Mouse (Mus musculus) kidney, adult 2 months (tissue): ENCODE results near the gene Nell2. TPM values are rescaled to one million over a fixed set of nuclear protein-coding genes. Genes with fewer than 3 reads are reported as not detected.

Experiments used
- DNase-seq: peaks from one replicate; pipeline ENCODE4 v3.0.0; 2021
- H3K27ac ChIP-seq: fragments of 200-500 bp; 2 replicates; pipeline ENCODE4 v1.5.1; 2012; ENCODE audit warnings: low read depth, low read length, control low read depth, inconsistent platforms; ENCODE audit not compliant: insufficient read depth
- H3K27me3 ChIP-seq: fragments of 200-500 bp; replicated peaks from 2 replicates; pipeline ENCODE4 v1.6.1; 2012; ENCODE audit warnings: mild to moderate bottlenecking, moderate library complexity, low read length, inconsistent platforms; ENCODE audit not compliant: control insufficient read depth, insufficient read depth
- H3K36me3 ChIP-seq: fragments of 200-500 bp; 2 replicates; pipeline ENCODE4 v1.6.1; 2012; ENCODE audit warnings: mild to moderate bottlenecking, moderate library complexity, low read length, inconsistent platforms; ENCODE audit not compliant: control insufficient read depth, insufficient read depth
- H3K4me1 ChIP-seq: fragments of 200-500 bp; 2 replicates; pipeline ENCODE4 v1.6.1; 2011; ENCODE audit warnings: low read length; ENCODE audit not compliant: control insufficient read depth, insufficient read depth
- H3K4me3 ChIP-seq: fragments of 200-500 bp; 2 replicates; pipeline ENCODE4 v1.5.1; 2011; ENCODE audit warnings: mild to moderate bottlenecking, low read depth, low read length, control low read depth; ENCODE audit not compliant: insufficient read depth
- CTCF ChIP-seq: fragments of 200-500 bp; conservative IDR thresholded peaks from 2 replicates; pipeline ENCODE4 v1.5.1; 2011; ENCODE audit warnings: low read depth, mild to moderate bottlenecking, control low read depth, low read length, moderate library complexity, mixed read lengths; ENCODE audit not compliant: insufficient read depth, insufficient read length
- POLR2A ChIP-seq: fragments of 200-500 bp; IDR thresholded peaks from one replicate; pipeline ENCODE4 v1.6.1; 2011; ENCODE audit warnings: low read depth, low read length, control low read depth
- WGBS: fragments of 180-500 bp; shearing (Covaris S2); methylation state at CpG from one replicate; pipeline ENCODE4 v1.1.7; 2018; 5-methylcytosine and 5-hydroxymethylcytosine counted together
- polyA plus RNA-seq: library from polyadenylated mRNA; depleted of rRNA; stranded (reverse); fragments of >200 nt; gene quantifications from 2 replicates; pipeline ENCODE4 v1.2.3, GENCODE M21; 2012

Nell2 gene
- polyA plus RNA-seq, 1 experiment, result 0.14 TPM

DNA sequence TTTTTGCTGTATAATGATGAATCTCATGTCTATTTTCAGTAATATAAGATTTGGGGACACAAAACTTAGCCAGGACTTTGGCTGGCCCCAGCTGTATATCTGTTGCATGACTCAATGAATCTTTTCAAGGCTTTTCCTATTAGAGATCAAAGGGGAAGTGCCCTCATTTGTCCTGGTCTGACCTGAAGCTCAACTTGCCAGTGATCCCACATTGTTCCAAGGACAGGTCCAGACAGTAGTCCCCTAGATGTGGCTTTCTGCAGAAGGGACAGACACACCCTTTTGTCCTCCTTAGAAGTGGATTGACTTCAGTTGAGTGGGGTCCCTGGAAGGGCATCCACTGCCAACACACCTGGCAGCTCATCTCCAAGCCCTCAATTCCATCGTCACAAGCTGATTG, 173.6 kb downstream of the Nell2 start:
- Histone ChIP-seq H3K27ac (no peak overlapping the region), H3K4me1 (no peaks in the 10 kb centered on the region), H3K27me3 (no peaks in the 10 kb centered on the region; the same call in 1 of the 2 replicates), H3K36me3 (no peaks in the 10 kb centered on the region), H3K4me3 (no peak overlapping the region)
- 90% methylated on average over 1 of the region's 1 CpGs for WGBS
- DNase-seq, result peak; percentile 7
- TF ChIP-seq CTCF, result no peak
- no peak for TF ChIP-seq POLR2A

DNA sequence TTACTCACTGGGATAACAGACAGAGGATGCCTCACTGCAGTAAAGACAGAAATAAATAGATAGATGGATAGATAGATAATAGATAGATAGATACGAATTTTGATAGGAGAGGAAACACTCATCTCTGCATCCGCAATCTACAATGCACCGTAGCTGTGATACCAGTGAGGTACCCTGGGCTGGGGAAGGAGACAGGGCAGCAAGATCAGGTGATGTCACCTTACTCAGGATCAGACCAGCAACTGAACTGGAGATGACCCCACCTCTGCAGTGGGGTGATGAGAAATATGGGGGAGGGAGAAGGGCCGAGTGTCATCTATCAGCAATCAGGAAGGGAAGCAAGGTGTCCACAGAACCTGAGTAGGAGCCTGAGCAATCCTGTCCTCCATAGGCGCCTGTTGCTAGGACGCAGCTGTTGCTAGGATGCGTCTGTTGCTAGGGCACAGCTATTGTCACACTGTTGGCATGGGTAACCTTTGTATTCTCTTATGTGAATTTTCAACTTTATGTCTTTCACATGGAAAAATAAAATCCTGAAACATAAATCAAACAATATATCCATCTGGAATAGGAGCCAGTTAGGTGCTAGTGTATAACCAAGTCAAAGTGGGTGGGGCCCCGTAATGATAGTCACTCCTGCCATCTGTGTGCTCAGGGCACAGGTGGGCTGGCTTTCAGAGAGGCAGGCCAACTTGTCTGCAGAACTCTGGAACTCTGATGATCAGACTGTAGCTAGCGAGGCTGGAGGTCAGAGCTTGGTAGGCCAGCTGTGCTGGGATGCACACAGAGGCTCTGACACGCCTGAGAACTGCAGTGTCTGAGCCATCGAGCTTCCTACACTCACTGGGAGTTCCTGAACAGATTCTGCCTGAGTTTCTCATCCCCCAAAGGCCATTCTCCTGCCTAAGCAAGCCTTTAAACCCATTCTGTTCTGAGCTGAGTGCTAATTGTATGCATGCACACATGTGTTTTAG, 193.7 kb downstream of the Nell2 start:
- TF ChIP-seq CTCF, result no peak
- Histone ChIP-seq H3K27ac (no peak overlapping the region), H3K36me3 (no peaks in the 10 kb centered on the region), H3K4me1 (no peaks in the 10 kb centered on the region), H3K4me3 (no peak overlapping the region), H3K27me3 (no peaks in the 10 kb centered on the region)
- 87% methylated on average over 11 of the region's 11 CpGs for WGBS
- DNase-seq, result no peak

- H3K27me3 ChIP-seq, result no peaks in the 10 kb centered on the region
- no peak overlapping the region for H3K27ac ChIP-seq
- no peak for TF ChIP-seq POLR2A
- no peak for TF ChIP-seq CTCF
- H3K4me1 ChIP-seq, result no peaks in the 10 kb centered on the region
- 81% methylated on average over 4 of the region's 4 CpGs for WGBS
- DNase-seq, result no peak
- no peak overlapping the region for H3K4me3 ChIP-seq
- no peaks in the 10 kb centered on the region for H3K36me3 ChIP-seq
These were observed 195.1 kb downstream of the Nell2 start for GRCm38 (mm10) chr15:95333229-95333628.

- no peak for TF ChIP-seq POLR2A
- TF ChIP-seq CTCF, result no peak
- Histone ChIP-seq H3K27ac (no peak overlapping the region), H3K36me3 (no peaks in the 10 kb centered on the region), H3K4me1 (no peaks in the 10 kb centered on the region), H3K27me3 (no peaks in the 10 kb centered on the region), H3K4me3 (no peak overlapping the region)
- WGBS, result 41% methylated on average over 2 of the region's 2 CpGs
- DNase-seq, result no peak
These were observed 197.4 kb downstream of the Nell2 start for GRCm38 (mm10) chr15:95330926-95331325.

GRCm38 (mm10) chr15:95322744-95323143, 205.6 kb downstream of the Nell2 start:
- Histone ChIP-seq H3K27ac (no peak overlapping the region), H3K27me3 (no peaks in the 10 kb centered on the region), H3K4me1 (no peaks in the 10 kb centered on the region), H3K36me3 (no peaks in the 10 kb centered on the region), H3K4me3 (no peak overlapping the region)
- 87% methylated on average over 2 of the region's 2 CpGs for WGBS
- DNase-seq, result no peak
- TF ChIP-seq CTCF (no peak), POLR2A (no peak)

GRCm38 (mm10) chr15:95316626-95317025, 211.7 kb downstream of the Nell2 start:
- DNase-seq, result no peak
- no peak for TF ChIP-seq CTCF
- no peak for TF ChIP-seq POLR2A
- 31% methylated on average over 4 of the region's 4 CpGs for WGBS
- Histone ChIP-seq H3K4me3 (no peak overlapping the region), H3K27me3 (no peaks in the 10 kb centered on the region; the same call in 1 of the 2 replicates), H3K4me1 (0 out of 2 replicates have a peak, but pooled peaks cover 3% of the 10 kb centered on the region), H3K27ac (no peak overlapping the region), H3K36me3 (no peaks in the 10 kb centered on the region)

- H3K4me3 ChIP-seq, result no peak overlapping the region
- no peak for DNase-seq
- no peaks in the 10 kb centered on the region for H3K36me3 ChIP-seq
- 0 out of 2 replicates have a peak, but pooled peaks cover 3% of the 10 kb centered on the region for H3K4me1 ChIP-seq
- H3K27me3 ChIP-seq, result no peaks in the 10 kb centered on the region; the same call in 1 of the 2 replicates
- WGBS, result 85% methylated on average over 5 of the region's 5 CpGs
- TF ChIP-seq CTCF (no peak), POLR2A (no peak)
- no peak overlapping the region for H3K27ac ChIP-seq
These were observed 213.6 kb downstream of the Nell2 start for GRCm38 (mm10) chr15:95314808-95315145.
